Mouse (Mus musculus) spleen, postnatal 14 days (tissue): ENCODE results near the gene Eif5a.
"Not testable (repeated sequence)": the region's sequence is repeated elsewhere in the genome, so short reads cannot be mapped to it uniquely, and the experiment has no call there.

ENCODE experiments used
- DNase-seq, 2 experiments: peaks; one replicate each; pipeline ENCODE4 v3.0.0; 2021 to 2022; ENCODE audit warnings: low spot score in 2 of 2

Eif5a gene

GRCm38 (mm10) chr11:69921114-69922011 lies at the start of gene Eif5a:
Eif5a (minus strand) TSS chr11:69921958.
- peak; percentile 100 for DNase-seq

GRCm38 (mm10) chr11:69970775-69971174 lies 49.0 kb upstream of the Eif5a start:
- DNase-seq = no peak

- DNase-seq = no peak
Measured at GRCm38 (mm10) chr11:69970222-69970621, 48.5 kb upstream of the Eif5a start.

- DNase-seq = no peak
Measured at GRCm38 (mm10) chr11:69968793-69969192, 47.0 kb upstream of the Eif5a start.

GRCm38 (mm10) chr11:69966860-69967517 lies 45.2 kb upstream of the Eif5a start:
- DNase-seq = no peak

- DNase-seq = no peak
Measured at GRCm38 (mm10) chr11:69966006-69966859, 44.5 kb upstream of the Eif5a start.

GRCm38 (mm10) chr11:69965271-69966005 lies 43.7 kb upstream of the Eif5a start:
- no peak for DNase-seq

- no peak for DNase-seq
Measured at GRCm38 (mm10) chr11:69964650-69965270, 43.0 kb upstream of the Eif5a start, which contains the start of gene Cldn7. Cldn7 (plus strand) TSS chr11:69964779.

GRCm38 (mm10) chr11:69961841-69962240 lies 40.1 kb upstream of the Eif5a start:
- DNase-seq = no peak

GRCm38 (mm10) chr11:69960616-69961015 lies 38.9 kb upstream of the Eif5a start:
- DNase-seq = no peak

- no peak for DNase-seq
Measured at GRCm38 (mm10) chr11:69956218-69956617, 34.5 kb upstream of the Eif5a start.

GRCm38 (mm10) chr11:69955618-69956017 lies 33.9 kb upstream of the Eif5a start:
- not testable (repeated sequence) for DNase-seq

GRCm38 (mm10) chr11:69953267-69953915 lies 31.6 kb upstream of the Eif5a start:
- no peak for DNase-seq

GRCm38 (mm10) chr11:69952274-69952673 lies 30.5 kb upstream of the Eif5a start:
- DNase-seq = no peak

- DNase-seq = no peak
Measured at GRCm38 (mm10) chr11:69950807-69951459, 29.2 kb upstream of the Eif5a start.

GRCm38 (mm10) chr11:69948763-69949150 lies 27.0 kb upstream of the Eif5a start:
- peak; percentile 81 to 88 for DNase-seq

- peak; percentile 92 to 94 for DNase-seq
Measured at GRCm38 (mm10) chr11:69948066-69948762, 26.5 kb upstream of the Eif5a start, which contains the start of gene Slc2a4. Slc2a4 (minus strand) TSS chr11:69948188.

GRCm38 (mm10) chr11:69947337-69948065 lies 25.7 kb upstream of the Eif5a start:
- DNase-seq = peak; percentile 50 to 56
